Mouse (Mus musculus) stomach, postnatal 0 days (tissue): ENCODE measurements at regions not wholly inside any gene's neighbourhood (a gene's known extent, or its start where the extent isn't known, plus 50 kb on each side); places are given as distances from the start of the nearest gene placed in this dataset.

Experiments
- CTCF ChIP-seq: IDR thresholded peaks from 2 replicates; pipeline ENCODE4 v1.5.1; 2016; ENCODE audit warnings: antibody characterized with exemption, low read depth, mild to moderate bottlenecking, moderate library complexity
- EP300 ChIP-seq: optimal IDR thresholded peaks from 2 replicates; pipeline ENCODE3; 2016; ENCODE audit warnings: antibody characterized with exemption

GRCm38 (mm10) chr1:119299842-119300752 is 122.0 kb downstream of the Inhbb start:
- TF ChIP-seq CTCF = no peak
- TF ChIP-seq EP300 = no peak
